Mouse (Mus musculus) heart, embryonic 16.5 days (tissue): Measurements from ENCODE around the gene Runx1. TPM values are rescaled to one million over a fixed set of nuclear protein-coding genes. Genes with fewer than 3 reads are reported as not detected.

ENCODE experiments used
- ATAC-seq: fragments of 200-750 bp; cut with Nextera tagmentation; replicated peaks from 2 replicates; pipeline ENCODE4 v1.8.0; 2017; ENCODE audit warnings: moderate number of reproducible peaks; ENCODE audit not compliant: insufficient read depth, low FRiP score; ENCODE audit errors: extremely low read depth
- H3K27ac ChIP-seq: fragments of 300-500 bp; sonication (generic); 2 replicates; pipeline ENCODE4 v1.5.1; 2014; ENCODE audit warnings: mild to moderate bottlenecking, low read length, control low read depth, moderate library complexity
- H3K27me3 ChIP-seq: fragments of 300-500 bp; sonication (generic); 2 replicates; pipeline ENCODE4 v1.6.1; 2014; ENCODE audit warnings: low read length, mixed read lengths; ENCODE audit not compliant: control insufficient read depth, insufficient read depth
- H3K36me3 ChIP-seq: fragments of 300-500 bp; sonication (generic); 2 replicates; pipeline ENCODE4 v1.6.1; 2014; ENCODE audit not compliant: control insufficient read depth, insufficient read depth
- H3K4me1 ChIP-seq: fragments of 300-500 bp; sonication (generic); 2 replicates; pipeline ENCODE4 v1.6.1; 2014; ENCODE audit warnings: low read length, mixed read lengths; ENCODE audit not compliant: control insufficient read depth, insufficient read depth
- H3K4me2 ChIP-seq: fragments of 300-500 bp; sonication (generic); 2 replicates; pipeline ENCODE4 v1.6.1; 2014; ENCODE audit warnings: low read depth, mild to moderate bottlenecking, control low read depth, low read length
- H3K4me3 ChIP-seq: fragments of 300-500 bp; sonication (generic); 2 replicates; pipeline ENCODE4 v1.5.1; 2014; ENCODE audit warnings: mild to moderate bottlenecking, control low read depth, low read length
- H3K9ac ChIP-seq: fragments of 300-500 bp; sonication (generic); 2 replicates; pipeline ENCODE4 v1.6.1; 2014; ENCODE audit warnings: low read length, control low read depth
- H3K9me3 ChIP-seq: fragments of 300-500 bp; sonication (generic); replicated peaks from 2 replicates; pipeline ENCODE4 v1.6.1; 2016; ENCODE audit warnings: low read length; ENCODE audit not compliant: control insufficient read depth
- WGBS: fragments of 180-500 bp; shearing (Covaris S2); extraction: QIAGEN DNeasy Blood & Tissue Kit; methylation state at CpG from one replicate; pipeline ENCODE4 v1.1.7; 2014; 5-methylcytosine and 5-hydroxymethylcytosine counted together
- polyA plus RNA-seq: library from polyadenylated mRNA; unstranded; fragments of >200 nt; fragmentation: Nextera tagmentation; extraction: Ambion mirVana; gene quantifications from 2 replicates; pipeline ENCODE4 v1.2.1, GENCODE M21; 2015

Gene Runx1
- 5.2 and 11.0 TPM in 2 replicates for polyA plus RNA-seq

DNA sequence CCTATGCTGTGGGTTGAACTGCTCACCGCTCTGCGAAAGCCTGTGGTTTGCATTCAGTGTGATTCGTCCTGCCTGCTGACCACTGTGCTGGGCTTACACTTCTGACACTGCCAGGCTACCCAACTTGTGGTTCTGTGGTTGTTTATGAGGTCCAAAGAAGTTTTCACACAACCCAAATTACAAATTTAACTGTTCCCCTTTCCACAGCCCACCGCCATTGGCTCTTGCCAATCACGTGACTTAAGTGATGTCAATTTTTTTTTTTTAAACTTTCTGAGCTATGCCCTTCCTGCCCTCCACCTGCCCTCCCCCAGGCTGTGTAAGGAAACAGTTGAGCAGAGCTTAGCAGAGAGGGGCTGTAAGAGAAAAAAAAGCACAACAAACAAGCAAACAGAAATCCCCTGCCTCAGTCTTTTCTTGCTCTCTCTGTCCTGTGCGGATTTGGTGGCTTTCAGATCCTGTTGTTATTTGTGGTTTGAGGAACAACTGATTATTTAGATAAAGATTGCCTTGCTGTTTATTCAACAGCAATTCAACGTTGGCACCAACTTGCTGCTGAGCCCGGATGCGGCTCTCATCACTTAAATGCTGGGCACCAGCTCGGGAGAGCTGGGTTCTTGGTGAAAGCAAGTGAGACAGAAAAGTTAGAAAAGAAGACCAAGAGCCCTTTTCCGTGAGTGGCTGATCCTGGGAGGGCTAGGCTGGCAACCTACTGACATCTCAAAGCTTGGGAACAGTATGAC, at the start of gene Runx1:
TSS of gene Runx1 (minus strand) at position 242 of the 743 bp plus-strand sequence.
- H3K4me3 ChIP-seq: peak within 1 kb of the TSS; percentile 47
- H3K4me2 ChIP-seq: peak within 1 kb of the TSS; percentile 36
- H3K36me3 ChIP-seq: no peaks in the 10 kb centered on the region
- peak within 1 kb of the TSS; percentile 47 for H3K9ac ChIP-seq
- peak within 1 kb of the TSS; percentile 32 for H3K27ac ChIP-seq
- no peaks in the 10 kb centered on the region for H3K9me3 ChIP-seq
- 77% methylated on average over 11 of the region's 11 CpGs for WGBS
- peaks cover 12% of the 10 kb centered on the region for H3K4me1 ChIP-seq
- 0 out of 2 replicates have a peak, but pooled peaks have one; percentile 17 for ATAC-seq
- H3K27me3 ChIP-seq: peaks cover 36% of the 10 kb centered on the region

DNA sequence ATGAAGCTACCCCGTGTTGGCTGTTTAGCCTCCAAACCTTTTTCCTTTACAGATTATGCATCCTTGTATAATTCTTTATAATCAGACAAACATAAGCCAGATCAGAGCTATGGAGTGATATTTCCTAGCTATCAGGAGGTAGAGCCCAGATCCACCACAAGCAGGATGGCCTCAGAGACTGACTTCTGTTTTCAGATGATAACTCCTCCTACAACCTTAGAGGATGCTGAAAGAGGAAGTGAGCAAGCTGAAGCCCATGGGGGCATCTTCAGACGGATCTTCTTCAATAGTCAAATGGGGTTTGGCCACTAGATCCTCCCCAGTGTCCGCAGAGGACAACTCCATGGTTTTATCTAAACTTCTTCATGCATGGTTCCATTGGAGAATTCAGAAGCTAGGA, 48.1 kb upstream of the Runx1 start:
- Histone ChIP-seq H3K9ac (no peak overlapping the region), H3K27me3 (peaks cover 28% of the 10 kb centered on the region)

DNA sequence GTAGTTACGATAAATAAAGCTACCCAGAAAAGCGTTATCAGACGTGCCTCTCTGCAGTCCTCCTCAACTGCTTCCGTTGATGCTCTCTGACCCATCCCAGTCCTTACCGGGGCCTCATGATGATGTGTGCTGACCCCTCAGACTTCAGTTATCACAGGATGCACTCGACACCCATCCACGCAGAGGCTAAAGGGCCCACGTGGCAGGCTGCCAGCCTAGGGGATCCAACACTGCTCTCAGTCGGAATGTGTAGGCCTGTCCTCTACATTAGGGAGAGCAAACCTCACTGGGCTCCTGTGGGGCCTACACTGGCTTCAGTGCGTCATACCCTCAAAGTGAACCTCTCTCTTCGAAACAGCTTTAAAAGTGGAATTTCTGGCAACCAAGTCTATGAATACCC, 45.8 kb upstream of the Runx1 start:
- Histone ChIP-seq H3K4me3 (no peak overlapping the region), H3K9ac (no peak overlapping the region), H3K27me3 (peaks cover 22% of the 10 kb centered on the region), H3K27ac (no peak overlapping the region), H3K36me3 (no peaks in the 10 kb centered on the region), H3K4me1 (no peaks in the 10 kb centered on the region), H3K4me2 (no peak overlapping the region), H3K9me3 (peaks cover 3% of the 10 kb centered on the region)
- 42% methylated on average over 11 of the region's 11 CpGs for WGBS
- no peak for ATAC-seq

More for the DNA sequence above, 48.1 kb upstream of the Runx1 start:
- Histone ChIP-seq H3K4me3 (no peak overlapping the region), H3K9me3 (peaks cover 3% of the 10 kb centered on the region), H3K36me3 (no peaks in the 10 kb centered on the region), H3K4me2 (no peak overlapping the region), H3K27ac (no peak overlapping the region), H3K4me1 (no peaks in the 10 kb centered on the region)
- no peak for ATAC-seq
- WGBS: 78% methylated on average over 3 of the region's 3 CpGs

DNA sequence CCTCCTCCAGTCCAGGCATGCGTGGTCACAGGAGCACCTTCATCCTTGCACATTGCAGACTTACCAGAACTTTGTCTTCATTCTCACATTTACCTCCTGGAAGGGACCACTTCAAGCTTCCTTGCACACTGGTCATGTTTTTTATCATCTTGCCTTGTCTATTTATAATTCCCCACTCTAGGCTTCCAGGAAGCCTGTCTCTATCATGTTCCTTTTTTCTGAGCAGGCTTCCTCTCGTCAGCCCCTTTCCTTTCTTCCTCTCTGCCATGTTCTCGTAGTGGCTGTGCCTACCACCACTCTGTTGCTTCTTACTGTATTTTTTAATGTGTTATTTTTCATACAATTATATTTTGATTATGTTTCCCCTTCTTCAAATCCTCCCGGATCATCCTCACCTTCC, 42.6 kb upstream of the Runx1 start:
- H3K4me1 ChIP-seq: no peaks in the 10 kb centered on the region
- peaks cover 8% of the 10 kb centered on the region; the same call in 1 of the 2 replicates for H3K27me3 ChIP-seq
- no peak overlapping the region for H3K27ac ChIP-seq
- H3K4me2 ChIP-seq: no peak overlapping the region
- H3K9ac ChIP-seq: no peak overlapping the region
- no peaks in the 10 kb centered on the region for H3K9me3 ChIP-seq
- no peaks in the 10 kb centered on the region for H3K36me3 ChIP-seq
- H3K4me3 ChIP-seq: no peak overlapping the region
- ATAC-seq: no peak
- 59% methylated on average over 4 of the region's 4 CpGs for WGBS

GRCm38 (mm10) chr16:92867261-92867935, 41.4 kb upstream of the Runx1 start:
- Histone ChIP-seq H3K4me1 (no peaks in the 10 kb centered on the region), H3K4me2 (no peak overlapping the region), H3K36me3 (no peaks in the 10 kb centered on the region), H3K27me3 (peaks cover 7% of the 10 kb centered on the region; the same call in 1 of the 2 replicates), H3K9ac (no peak overlapping the region), H3K27ac (no peak overlapping the region), H3K4me3 (no peak overlapping the region), H3K9me3 (no peaks in the 10 kb centered on the region)
- no peak for ATAC-seq
- WGBS: 59% methylated on average over 9 of the region's 9 CpGs

- WGBS: 95% methylated on average over 3 of the region's 3 CpGs
- no peak for ATAC-seq
- Histone ChIP-seq H3K9me3 (no peaks in the 10 kb centered on the region), H3K27ac (no peak overlapping the region), H3K27me3 (peaks cover 2% of the 10 kb centered on the region; the same call in 1 of the 2 replicates), H3K36me3 (no peaks in the 10 kb centered on the region), H3K4me3 (no peak overlapping the region), H3K4me2 (no peak overlapping the region), H3K9ac (no peak overlapping the region), H3K4me1 (no peaks in the 10 kb centered on the region)
These were observed 39.4 kb upstream of the Runx1 start for GRCm38 (mm10) chr16:92865314-92865713.

GRCm38 (mm10) chr16:92864191-92864590, 38.2 kb upstream of the Runx1 start:
- Histone ChIP-seq H3K27me3 (no peaks in the 10 kb centered on the region), H3K9me3 (no peaks in the 10 kb centered on the region), H3K27ac (no peak overlapping the region), H3K36me3 (no peaks in the 10 kb centered on the region), H3K4me3 (no peak overlapping the region), H3K9ac (no peak overlapping the region), H3K4me2 (no peak overlapping the region), H3K4me1 (no peaks in the 10 kb centered on the region)
- no peak for ATAC-seq
- 76% methylated on average over 2 of the region's 2 CpGs for WGBS

- H3K4me3 ChIP-seq: no peak overlapping the region
- no peaks in the 10 kb centered on the region; the same call in 1 of the 2 replicates for H3K27me3 ChIP-seq
- H3K4me2 ChIP-seq: no peak overlapping the region
- H3K9me3 ChIP-seq: no peaks in the 10 kb centered on the region
- ATAC-seq: no peak
- no peaks in the 10 kb centered on the region for H3K4me1 ChIP-seq
- H3K27ac ChIP-seq: no peak overlapping the region
- H3K9ac ChIP-seq: no peak overlapping the region
- no peaks in the 10 kb centered on the region for H3K36me3 ChIP-seq
These were observed 37.2 kb upstream of the Runx1 start for GRCm38 (mm10) chr16:92863179-92863578.

GRCm38 (mm10) chr16:92862430-92862829, 36.5 kb upstream of the Runx1 start:
- Histone ChIP-seq H3K4me2 (no peak overlapping the region), H3K9me3 (no peaks in the 10 kb centered on the region), H3K27ac (no peak overlapping the region), H3K4me3 (no peak overlapping the region), H3K9ac (no peak overlapping the region), H3K36me3 (no peaks in the 10 kb centered on the region), H3K27me3 (peaks cover 2% of the 10 kb centered on the region; the same call in 1 of the 2 replicates), H3K4me1 (no peaks in the 10 kb centered on the region)
- ATAC-seq: no peak
- WGBS: 75% methylated on average over 4 of the region's 4 CpGs
